Comparison of ENCODE assay signal across 12 mouse cellular contexts in the genomic region with DNA sequence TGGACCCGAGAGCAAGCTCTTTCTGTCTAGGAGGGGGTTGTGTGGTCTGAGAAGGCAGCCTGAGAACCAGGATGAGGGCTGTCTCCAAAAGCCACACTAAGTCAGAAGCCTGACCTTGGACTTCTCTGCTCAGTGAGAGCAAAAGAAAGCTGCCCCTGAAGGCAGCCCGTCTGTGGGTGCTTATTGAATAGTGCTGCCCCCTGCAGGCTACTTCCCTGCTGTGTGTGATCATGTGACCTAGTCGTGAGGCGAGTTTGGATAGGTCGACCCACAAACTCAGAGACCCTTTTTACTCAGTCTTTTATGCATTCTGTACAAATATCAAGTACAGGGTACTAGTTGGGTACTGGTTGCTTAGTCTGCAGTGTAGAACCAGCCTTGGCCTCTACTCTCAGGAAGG. TPM values are rescaled to one million over a fixed set of nuclear protein-coding genes. Genes with fewer than 3 reads are reported as not detected.
A peak's percentile ranks its signal among the peaks of the same experiment; 100 is the strongest.
DNase-seq lines count a peak whose midpoint lies in the region; ATAC-seq and TF ChIP-seq lines count a peak whose summit lies in the region.
"Had no signal": no experiment of that assay in that cellular context is flagged by ENCODE, and none has a peak within 500 bp of the region (broad histone marks: within the 10 kb centered on the region; RNA-seq: fewer than 3 reads in every experiment).

No protein-coding gene starts in this region.

- H3K4me2 ChIP-seq in forebrain, postnatal 0 days (ENCODE audit: low read depth): no peak overlapping the region
- H3K4me2 ChIP-seq in forebrain, embryonic 16.5 days (ENCODE audit: low read length): no peak overlapping the region
- no peak overlapping the region for H3K4me2 ChIP-seq in midbrain, embryonic 14.5 days (ENCODE audit: low read length)
- H3K4me2 ChIP-seq in forebrain, embryonic 12.5 days: no peak overlapping the region
- H3K4me2 ChIP-seq: intestine, embryonic 15.5 days; limb, embryonic 15.5 days had no signal

- no peak overlapping the region for H3K9ac ChIP-seq in forebrain, postnatal 0 days
- no peak overlapping the region for H3K9ac ChIP-seq in forebrain, embryonic 16.5 days (replicated peaks; ENCODE audit: low read depth, low read length)
- H3K9ac ChIP-seq in midbrain, embryonic 14.5 days (replicated peaks; ENCODE audit: low read length): no peak overlapping the region
- no peak overlapping the region for H3K9ac ChIP-seq in forebrain, embryonic 12.5 days
- H3K9ac ChIP-seq: intestine, embryonic 15.5 days; limb, embryonic 15.5 days had no signal

- H3K4me1 ChIP-seq in forebrain, postnatal 0 days (ENCODE audit: insufficient read depth): no peaks in the 10 kb centered on the region
- H3K4me1 ChIP-seq in forebrain, embryonic 16.5 days (replicated peaks; ENCODE audit: control insufficient read depth, insufficient read depth, low read length): peaks cover 13% of the 10 kb centered on the region; the same call in 1 of the 2 replicates
- H3K4me1 ChIP-seq in midbrain, embryonic 14.5 days (ENCODE audit: control insufficient read depth, insufficient read depth, low read length): peaks cover 6% of the 10 kb centered on the region; the same call in 1 of the 2 replicates
- H3K4me1 ChIP-seq in forebrain, embryonic 12.5 days: peaks cover 13% of the 10 kb centered on the region

- WGBS in forebrain, postnatal 0 days: 74% methylated on average over 5 of the region's 5 CpGs
- 63% methylated on average over 5 of the region's 5 CpGs for WGBS in forebrain, embryonic 16.5 days
- WGBS in midbrain, embryonic 14.5 days: 65% methylated on average over 5 of the region's 5 CpGs
- WGBS in forebrain, embryonic 12.5 days: 60% methylated on average over 5 of the region's 5 CpGs

- H3K36me3 ChIP-seq in forebrain, postnatal 0 days (ENCODE audit: insufficient read depth): no peaks in the 10 kb centered on the region
- no peaks in the 10 kb centered on the region for H3K36me3 ChIP-seq in forebrain, embryonic 16.5 days (ENCODE audit: control insufficient read depth, insufficient read depth)
- no peaks in the 10 kb centered on the region for H3K36me3 ChIP-seq in midbrain, embryonic 14.5 days (ENCODE audit: control insufficient read depth, insufficient read depth, low read length)
- H3K36me3 ChIP-seq in forebrain, embryonic 12.5 days (replicated peaks): no peaks in the 10 kb centered on the region
- H3K36me3 ChIP-seq: intestine, embryonic 15.5 days; limb, embryonic 15.5 days had no signal

- no peak overlapping the region for H3K27ac ChIP-seq in forebrain, postnatal 0 days (ENCODE audit: low read depth, low read length)
- H3K27ac ChIP-seq in forebrain, embryonic 16.5 days (ENCODE audit: low read length): no peak overlapping the region
- H3K27ac ChIP-seq in midbrain, embryonic 14.5 days (replicated peaks; ENCODE audit: low read depth, low read length): no peak overlapping the region
- no peak overlapping the region for H3K27ac ChIP-seq in forebrain, embryonic 12.5 days
- H3K27ac ChIP-seq: intestine, embryonic 15.5 days; limb, embryonic 15.5 days had no signal

- H3K27me3 ChIP-seq in forebrain, postnatal 0 days (ENCODE audit: insufficient read depth, low read length): no peaks in the 10 kb centered on the region
- H3K27me3 ChIP-seq in forebrain, embryonic 16.5 days (replicated peaks; ENCODE audit: control insufficient read depth, insufficient read depth, low read length): no peaks in the 10 kb centered on the region
- no peaks in the 10 kb centered on the region for H3K27me3 ChIP-seq in midbrain, embryonic 14.5 days (ENCODE audit: control insufficient read depth, insufficient read depth, low read length)
- no peaks in the 10 kb centered on the region for H3K27me3 ChIP-seq in forebrain, embryonic 12.5 days
- H3K27me3 ChIP-seq: intestine, embryonic 15.5 days; limb, embryonic 15.5 days had no signal

- no peak for DNase-seq in forebrain, postnatal 0 days
- peak; percentile 12 for DNase-seq in 416B (ENCODE audit: low read depth)
- peak; percentile 20 for DNase-seq in c-Kit-positive CD71-positive TER-119-positive erythroid progenitor cells, embryonic 14.5 days (ENCODE audit: low spot score)
- peak; percentile 72 for DNase-seq in lung, postnatal 36 days
- DNase-seq in midbrain, embryonic 14.5 days: no peak

- no peak for ATAC-seq in forebrain, postnatal 0 days
- no peak for ATAC-seq in forebrain, embryonic 16.5 days
- no peak for ATAC-seq in inflammation-experienced regulatory T-cells, adult 6 months
- ATAC-seq in midbrain, embryonic 14.5 days (ENCODE audit: low FRiP score, low TSS enrichment): no peak
- no peak for ATAC-seq in forebrain, embryonic 12.5 days (ENCODE audit: low FRiP score)
- ATAC-seq: intestine, embryonic 15.5 days had no signal

- TF ChIP-seq CTCF in forebrain, postnatal 0 days (IDR thresholded peaks at IDR 0.05; ENCODE audit: low read depth): peak; percentile 37

- H3K9me3 ChIP-seq in forebrain, postnatal 0 days (ENCODE audit: low read length): no peaks in the 10 kb centered on the region
- no peaks in the 10 kb centered on the region for H3K9me3 ChIP-seq in forebrain, embryonic 16.5 days (ENCODE audit: control insufficient read depth, low read length)
- no peaks in the 10 kb centered on the region for H3K9me3 ChIP-seq in midbrain, embryonic 14.5 days (ENCODE audit: control insufficient read depth, low read length)
- no peaks in the 10 kb centered on the region for H3K9me3 ChIP-seq in forebrain, embryonic 12.5 days
- H3K9me3 ChIP-seq: intestine, embryonic 15.5 days; limb, embryonic 15.5 days had no signal

- H3K4me3 ChIP-seq in forebrain, postnatal 0 days (ENCODE audit: low read depth, low read length): no peak overlapping the region
- no peak overlapping the region for H3K4me3 ChIP-seq in forebrain, embryonic 16.5 days (replicated peaks; ENCODE audit: low read length)
- no peak overlapping the region for H3K4me3 ChIP-seq in midbrain, embryonic 14.5 days (replicated peaks; ENCODE audit: low read depth, low read length)
- no peak overlapping the region for H3K4me3 ChIP-seq in forebrain, embryonic 12.5 days (replicated peaks)
- H3K4me3 ChIP-seq: intestine, embryonic 15.5 days; limb, embryonic 15.5 days had no signal

RNA-seq across cellular contexts. Expression of a gene that starts 21.1 kb away (rescaled TPM):
- 10.7 and 17.3 TPM in 2 replicates for total RNA-seq in forebrain, postnatal 0 days (2014; rRNA removed)
- polyA plus RNA-seq in forebrain, postnatal 0 days (2015; fragmentation: Nextera tagmentation; extraction: Ambion mirVana): 11.9 and 13.2 TPM in 2 replicates
- 9.6 and 11.4 TPM in 2 replicates for polyA plus RNA-seq in forebrain, embryonic 16.5 days (2015; fragmentation: Nextera tagmentation; extraction: Ambion mirVana)
- 10 to 100 TPM in 2 of 3 experiments, 1 to 10 TPM in 1; 8.6 to 17.2 (median 12.6) TPM for polyA plus RNA-seq in inflammation-experienced regulatory T-cells, adult 6 months (2017; shearing (Covaris generic))
- polyA plus RNA-seq in midbrain, embryonic 14.5 days (2014; fragmentation: Nextera tagmentation; extraction: Ambion mirVana): 11.4 and 12.9 TPM in 2 replicates
- polyA plus RNA-seq in forebrain, embryonic 12.5 days (2016; fragmentation: Nextera tagmentation; extraction: Ambion mirVana): 12.7 and 14.3 TPM in 2 replicates

RNA-seq across cellular contexts. Expression of a gene that starts 42.7 kb away (rescaled TPM):
- 1.5 TPM in 1 of 2 replicates, not detected in the other for total RNA-seq in forebrain, postnatal 0 days (2014; rRNA removed)
- not detected in 2 replicates for polyA plus RNA-seq in forebrain, postnatal 0 days (2015; fragmentation: Nextera tagmentation; extraction: Ambion mirVana)
- polyA plus RNA-seq in forebrain, embryonic 16.5 days (2015; fragmentation: Nextera tagmentation; extraction: Ambion mirVana): 0.76 TPM in 1 of 2 replicates, not detected in the other
- not detected for polyA plus RNA-seq in inflammation-experienced regulatory T-cells, adult 6 months (2017; shearing (Covaris generic))
- polyA plus RNA-seq in midbrain, embryonic 14.5 days (2014; fragmentation: Nextera tagmentation; extraction: Ambion mirVana): not detected in 2 replicates
- polyA plus RNA-seq in forebrain, embryonic 12.5 days (2016; fragmentation: Nextera tagmentation; extraction: Ambion mirVana): not detected in 2 replicates
- polyA plus RNA-seq: gonadal fat pad, adult 2 months; intestine, embryonic 15.5 days; neural tube, embryonic 14.5 days had no signal

Comparison
In these comparisons a context has a peak if more than half of its experiments do, and no peak if none do; other contexts are left out.
1. DNase-seq: peak in 416B (single experiment), c-Kit-positive CD71-positive TER-119-positive erythroid progenitor cells, embryonic 14.5 days (single experiment) and lung, postnatal 36 days (single experiment); none in forebrain, postnatal 0 days (single experiment) and midbrain, embryonic 14.5 days (single experiment).